In genomic region chr2:90582814-90583213, GRCm38 (mm10) we compare ENCODE assay signal across 12 mouse cellular contexts.
"Had no signal": no experiment of that assay in that cellular context is flagged by ENCODE, and none has a peak within 500 bp of the region (broad histone marks: within the 10 kb centered on the region; RNA-seq: fewer than 3 reads in every experiment).

No protein-coding gene starts in this region.

- H3K36me3 ChIP-seq: intestine, embryonic 15.5 days; limb, embryonic 15.5 days; liver, embryonic 12.5 days; midbrain, embryonic 10.5 days; neural tube, embryonic 12.5 days had no signal

- ATAC-seq: liver, embryonic 12.5 days had no signal

- H3K9ac ChIP-seq: intestine, embryonic 15.5 days; limb, embryonic 15.5 days; liver, embryonic 12.5 days; lung, embryonic 14.5 days; neural tube, embryonic 12.5 days had no signal

- H3K27me3 ChIP-seq: intestine, embryonic 15.5 days; neural tube, embryonic 12.5 days had no signal

- H3K27ac ChIP-seq: intestine, embryonic 15.5 days; limb, embryonic 15.5 days; liver, embryonic 12.5 days; midbrain, embryonic 10.5 days; neural tube, embryonic 12.5 days had no signal

- H3K4me2 ChIP-seq: intestine, embryonic 15.5 days; limb, embryonic 15.5 days; liver, embryonic 12.5 days; lung, embryonic 14.5 days; neural tube, embryonic 12.5 days had no signal

- DNase-seq: left cerebral cortex, postnatal 4 days; midbrain, embryonic 14.5 days; retina, postnatal 1 day; right cerebral cortex, postnatal 4 days; thymus, postnatal 4 days had no signal

- H3K4me3 ChIP-seq: intestine, embryonic 15.5 days; limb, embryonic 15.5 days; liver, embryonic 12.5 days; midbrain, embryonic 10.5 days; myocyte; neural tube, embryonic 12.5 days had no signal

- H3K9me3 ChIP-seq: intestine, embryonic 15.5 days; limb, embryonic 15.5 days; liver, embryonic 12.5 days; midbrain, embryonic 10.5 days; neural tube, embryonic 12.5 days had no signal
